Mouse (Mus musculus) ES-Bruce4 (cell line): Measurements from ENCODE around the gene Sept4.

ENCODE experiments used
- CTCF ChIP-seq: IDR thresholded peaks from one replicate; pipeline ENCODE4 v1.8.1; 2011; ENCODE audit warnings: low read depth, low read length
- EP300 ChIP-seq: IDR thresholded peaks from 2 replicates; pipeline ENCODE4 v1.6.1; 2011; ENCODE audit warnings: low read depth, low read length; ENCODE audit not compliant: insufficient read depth

DNA sequence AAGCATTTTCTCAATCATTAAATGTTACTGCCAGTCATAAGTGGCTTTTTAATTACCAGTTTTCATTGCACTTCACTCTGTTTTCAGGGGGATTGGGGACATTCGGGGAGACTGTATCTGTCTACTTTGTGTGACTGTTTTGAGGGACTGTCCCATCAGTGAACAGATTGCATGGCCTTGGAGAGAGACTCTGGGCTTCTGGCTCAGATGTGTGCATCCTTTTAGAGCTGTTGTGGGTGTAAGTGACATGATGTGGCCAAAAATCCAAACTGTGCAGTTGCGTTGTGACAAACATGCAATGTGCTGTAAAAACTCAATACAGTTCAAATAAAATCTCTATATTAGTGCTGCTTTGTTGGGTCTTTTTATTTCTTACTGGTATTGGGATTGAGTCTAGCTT lies 47.2 kb downstream of the Sept4 start:
- TF ChIP-seq EP300 (no peak), CTCF (no peak)
